Mouse (Mus musculus) cortical plate, adult 2 months (tissue): Measurements from ENCODE around the gene 1700080E11Rik.

Experiments used
- CTCF ChIP-seq: fragments of 200-500 bp; IDR thresholded peaks from 2 replicates; pipeline ENCODE4 v1.5.1; 2011; ENCODE audit warnings: mild to moderate bottlenecking, control low read depth, low read length; ENCODE audit not compliant: insufficient read depth; ENCODE audit errors: extremely low read depth
- POLR2A ChIP-seq: fragments of 200-500 bp; IDR thresholded peaks from 2 replicates; pipeline ENCODE4 v1.6.1; 2011; ENCODE audit warnings: mild to moderate bottlenecking, low read length, control low read depth; ENCODE audit not compliant: insufficient read depth; ENCODE audit errors: extremely low read depth

DNA sequence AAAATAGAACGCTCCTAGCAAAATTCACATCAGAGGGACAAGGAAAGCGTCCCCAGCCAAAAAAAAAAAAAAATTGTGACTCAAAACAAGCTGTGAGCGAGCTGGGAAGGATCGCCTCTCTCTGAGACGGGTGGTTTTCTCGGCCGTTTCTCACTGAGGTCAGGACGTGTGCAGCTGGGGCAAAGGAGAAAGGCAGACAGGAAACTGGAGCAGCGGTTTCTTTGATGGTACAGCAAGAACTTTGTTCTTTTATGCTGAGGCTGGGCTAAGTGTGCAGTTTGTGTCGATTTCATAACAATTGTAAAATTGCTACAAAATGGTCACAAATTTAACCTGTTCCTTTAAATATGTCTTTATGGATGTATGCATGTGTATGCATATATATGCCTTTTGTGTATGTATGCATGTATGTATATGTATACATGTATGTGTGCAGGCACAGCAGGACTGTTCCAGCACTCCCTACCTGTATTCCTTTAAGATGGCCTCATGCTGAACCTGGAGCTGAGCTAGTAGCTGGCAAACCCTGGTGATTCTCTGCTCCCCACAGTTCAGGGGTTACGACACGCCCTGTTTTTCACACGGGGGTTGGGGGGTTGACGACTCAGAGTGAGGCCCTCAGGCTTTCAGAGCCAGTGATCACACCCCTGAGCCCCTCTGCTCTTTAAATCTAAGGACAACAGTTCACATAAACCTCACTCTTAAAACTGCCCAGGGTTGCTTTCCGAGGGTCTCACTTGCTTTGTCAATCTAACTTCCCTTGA, 43.9 kb downstream of the 1700080E11Rik start:
- no peak for TF ChIP-seq CTCF
- no peak for TF ChIP-seq POLR2A
